Mouse (Mus musculus): Measurements from ENCODE around the gene Cnot1.

DNA sequence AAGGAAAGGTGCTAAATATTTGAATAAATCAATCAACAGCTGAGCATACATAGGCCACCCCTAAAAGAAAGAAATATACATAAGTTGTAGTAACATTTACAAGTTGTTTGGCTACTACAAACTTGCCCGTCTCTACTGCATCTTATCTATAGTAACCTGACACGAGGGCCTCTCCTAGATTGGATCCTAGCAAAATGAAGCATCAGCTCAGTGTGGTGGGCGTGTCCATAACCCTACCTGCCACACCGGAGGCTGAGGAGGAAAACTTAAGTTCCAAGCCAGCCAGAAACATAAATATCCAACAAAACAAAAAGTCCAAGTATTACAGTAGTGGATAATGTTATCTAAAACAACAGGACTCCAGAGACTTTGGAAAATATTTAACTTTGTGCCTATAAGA is 79.6 kb downstream of the Cnot1 start:
- TF ChIP-seq CTCF (IDR thresholded peaks at IDR 0.05; ENCODE audit: low read depth, low read length) (no peak), POLR2A (IDR thresholded peaks at IDR 0.05; ENCODE audit: extremely low read depth, insufficient read depth, low read length) (no peak)
